Mouse (Mus musculus) neutrophil, adult 5-6 weeks (primary cell): Measurements from ENCODE around the gene Il1rapl2. TPM values are rescaled to one million over a fixed set of nuclear protein-coding genes. Genes with fewer than 3 reads are reported as not detected.

Source experiments
- ATAC-seq: fragments of 151-379, 151-347 bp; 2 replicates; pipeline ENCODE4 v1.8.0; 2017; ENCODE audit warnings: mild to moderate bottlenecking, moderate TSS enrichment; ENCODE audit not compliant: insufficient number of reproducible peaks, poor library complexity, low FRiP score, severe bottlenecking; ENCODE audit errors: extremely low read depth
- total RNA-seq: library from RNA; stranded (forward); fragments of 200-1000 nt; gene quantifications from 2 replicates; pipeline ENCODE4 v1.2.3, GENCODE M21; 2017

Il1rapl2 gene
- not detected in 2 replicates for total RNA-seq

DNA sequence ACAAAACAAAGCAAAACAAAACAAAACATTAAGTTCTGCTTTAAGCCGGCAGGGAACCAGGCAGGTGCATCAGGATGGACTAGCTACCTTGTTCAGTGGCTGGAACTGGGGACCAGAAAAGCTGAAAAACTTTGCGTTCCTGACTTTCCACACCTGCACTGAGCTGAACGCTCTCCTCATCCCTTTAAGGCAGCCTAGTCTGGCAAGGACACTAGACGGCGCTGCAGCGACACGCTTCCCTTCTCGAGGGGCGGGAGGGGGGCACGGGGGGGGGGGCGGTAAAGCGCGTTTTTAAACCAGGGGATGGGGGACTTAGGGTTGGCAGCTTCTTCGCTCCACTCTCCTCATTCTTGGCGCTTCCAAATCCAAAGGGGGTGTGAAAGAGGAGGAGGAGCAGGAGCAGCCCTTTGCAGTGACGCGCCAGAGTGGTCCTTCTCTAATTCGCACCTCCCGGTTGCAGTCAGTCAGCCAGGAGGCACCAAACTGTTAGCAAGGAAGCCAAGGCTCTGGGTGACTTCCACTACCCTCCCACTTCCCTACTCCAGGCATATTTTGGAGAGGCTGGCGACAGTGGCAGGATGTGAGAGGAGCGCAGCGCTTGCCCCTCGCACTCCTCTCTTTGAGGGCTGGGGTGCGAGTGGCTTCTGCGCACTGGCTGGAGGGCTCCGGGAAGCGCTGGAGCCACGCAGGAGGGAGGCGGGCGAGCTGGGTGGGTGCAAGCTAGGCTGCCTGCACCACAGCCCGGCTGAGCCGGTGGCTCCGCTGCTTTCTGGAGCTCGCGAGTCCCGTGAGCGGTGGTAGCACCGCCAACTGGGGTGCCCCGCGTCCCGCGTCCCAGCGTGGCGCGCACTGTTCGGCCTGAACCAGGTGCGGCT lies at the start of gene Il1rapl2:
Gene Il1rapl2, plus strand, starts transcription at position 288 of the 875 bp plus-strand sequence.
- ATAC-seq, result no peak

DNA sequence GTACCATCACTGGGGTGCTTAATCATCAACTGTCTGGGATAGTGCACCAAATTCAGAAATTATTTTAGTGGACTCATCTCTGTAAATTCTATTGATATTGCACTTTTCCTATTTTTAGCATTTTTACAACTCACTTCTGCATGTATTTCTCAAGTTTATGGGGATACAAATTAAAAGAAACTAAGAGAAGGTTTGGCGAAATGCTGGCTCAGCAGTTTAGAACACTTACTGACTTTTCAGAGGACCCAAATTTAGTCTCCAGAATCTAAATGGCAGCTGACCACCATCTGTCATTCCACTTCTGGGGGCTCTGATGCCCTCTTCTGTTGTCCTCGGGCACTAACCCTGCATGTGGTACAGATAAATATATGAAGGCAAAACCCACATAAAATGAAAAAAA lies 22.1 kb upstream of the Il1rapl2 start:
- ATAC-seq, result no peak

DNA sequence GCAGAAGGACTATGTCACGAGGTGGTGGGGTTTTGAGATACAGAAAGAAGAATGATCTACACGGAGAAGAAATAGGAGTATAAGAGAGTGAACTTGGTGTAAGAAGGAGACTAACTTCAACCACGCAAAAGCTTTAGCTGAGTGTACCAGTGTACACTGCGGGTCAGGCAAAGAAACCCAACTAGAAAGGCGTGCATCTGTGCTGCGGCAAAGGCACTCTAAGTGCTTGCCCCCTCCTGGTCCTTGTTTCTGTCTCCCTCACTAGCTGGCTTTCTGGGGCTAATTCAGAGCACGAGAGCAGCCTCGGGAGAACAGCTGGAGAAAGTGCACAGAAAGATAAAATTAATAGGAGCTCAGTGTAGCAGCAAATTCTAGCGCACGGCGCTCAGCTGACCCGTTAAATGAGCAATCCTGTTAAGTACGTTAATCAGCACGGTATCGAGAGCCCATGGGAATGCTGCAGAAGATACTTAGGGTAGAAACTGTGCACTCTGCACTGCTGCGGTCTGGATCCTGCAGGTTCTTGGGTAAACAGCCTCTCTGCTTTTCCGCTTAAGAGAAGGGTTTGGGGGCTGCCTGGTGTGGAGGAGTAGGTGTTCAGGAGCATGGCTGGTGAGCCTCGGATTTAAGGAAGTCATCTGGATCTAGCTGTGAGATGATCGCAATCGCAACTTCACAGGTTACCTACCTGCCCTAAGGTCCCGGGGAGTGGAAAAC lies 778 bp upstream of the Il1rapl2 start:
- no peak for ATAC-seq

DNA sequence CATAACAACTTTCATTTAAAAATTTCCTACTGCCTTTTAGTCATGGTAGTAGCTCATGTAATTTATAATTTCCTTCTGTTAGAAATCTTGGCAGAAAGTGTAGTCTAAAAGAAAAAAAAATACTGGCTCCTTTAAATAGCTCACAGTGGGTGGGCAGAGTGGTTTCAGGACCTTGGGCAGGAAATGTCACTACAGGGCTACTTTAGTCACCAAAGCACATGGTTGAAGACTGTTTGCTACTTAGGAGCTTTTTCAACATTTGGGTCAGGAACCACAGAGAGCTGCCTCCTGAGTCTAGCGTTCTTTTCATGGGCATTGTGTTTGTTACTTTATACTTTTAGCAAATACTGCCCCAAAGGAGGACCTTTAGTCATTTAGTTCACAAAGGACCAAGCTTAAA lies 12.2 kb downstream of the Il1rapl2 start:
- ATAC-seq, result no peak

DNA sequence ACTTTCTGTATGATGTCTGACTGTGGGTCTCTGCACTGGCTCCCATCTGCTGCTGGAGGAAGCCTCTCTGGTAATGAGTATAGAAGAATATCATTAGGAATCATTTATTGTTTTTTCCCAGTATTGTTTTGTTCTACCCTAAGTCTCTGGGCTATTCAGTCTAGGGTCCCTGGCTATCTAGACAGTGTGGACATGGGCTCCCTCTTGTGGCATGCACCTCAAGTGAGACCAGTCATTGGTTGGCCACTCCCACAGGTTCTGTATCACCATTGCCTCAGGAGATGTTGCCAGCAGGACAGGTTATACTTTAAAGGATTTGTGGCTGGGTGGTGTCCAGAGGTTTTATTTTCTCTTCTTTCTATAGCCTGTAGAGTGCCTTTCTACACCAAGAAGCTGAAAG lies 50.3 kb downstream of the Il1rapl2 start:
- ATAC-seq, result no peak

DNA sequence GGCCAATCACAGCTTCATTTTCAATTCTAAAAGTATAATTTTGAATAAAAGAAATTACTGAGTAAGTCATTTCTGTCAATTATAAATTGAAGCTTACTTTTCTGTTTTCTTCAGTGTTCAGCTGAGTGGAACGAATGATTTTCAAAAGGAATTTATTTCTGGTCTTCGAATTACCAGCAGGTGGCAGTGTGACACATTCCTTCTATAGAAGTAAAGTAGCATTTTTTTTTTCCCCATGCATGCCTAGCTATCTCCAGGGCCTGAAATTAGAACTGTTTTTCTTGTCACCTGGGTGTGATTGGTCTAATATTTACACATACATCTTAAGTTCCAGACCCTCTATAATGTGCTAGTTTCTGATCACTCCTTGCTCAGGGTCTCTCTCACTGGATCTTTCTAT lies 96.6 kb downstream of the Il1rapl2 start:
- ATAC-seq, result no peak

DNA sequence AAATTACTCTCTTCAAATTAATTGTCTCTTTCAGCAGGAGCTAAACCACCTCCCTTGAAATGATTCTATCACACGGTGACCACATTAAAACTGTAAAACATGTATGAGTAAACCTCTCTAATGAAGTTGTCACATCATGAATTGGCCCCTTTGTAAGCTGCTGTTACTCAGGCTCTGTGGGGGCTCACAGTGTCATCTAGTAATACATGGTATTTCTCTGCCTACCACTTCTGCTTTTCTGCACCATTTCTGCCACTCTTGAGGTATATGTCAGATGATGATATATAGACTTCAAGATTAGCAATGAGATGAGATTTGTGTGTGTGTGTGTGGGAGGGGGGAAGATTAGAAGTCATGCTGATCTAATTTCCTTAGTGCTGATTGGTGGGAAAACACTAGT lies 117.6 kb downstream of the Il1rapl2 start:
- no peak for ATAC-seq

DNA sequence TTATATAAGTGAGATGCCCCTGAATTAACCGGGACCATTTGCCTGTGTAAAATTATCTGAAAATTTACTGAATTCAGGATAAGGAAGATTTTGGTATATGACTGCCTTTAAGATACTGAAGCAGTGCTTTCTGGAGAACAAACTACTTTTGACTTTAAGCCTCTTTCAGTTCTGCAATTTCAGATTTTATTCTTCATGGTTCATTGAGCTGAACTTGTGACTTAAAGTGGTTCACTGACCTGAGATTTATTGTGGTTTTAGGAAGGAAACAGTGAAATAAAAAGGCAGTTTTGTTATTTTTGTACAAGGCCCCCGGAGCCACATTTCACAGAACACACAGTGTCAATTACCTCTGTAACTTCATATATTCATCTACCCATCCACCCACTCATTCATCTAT lies 129.6 kb downstream of the Il1rapl2 start:
- peak; percentile 51; the same call in 1 of the 2 replicates for ATAC-seq

DNA sequence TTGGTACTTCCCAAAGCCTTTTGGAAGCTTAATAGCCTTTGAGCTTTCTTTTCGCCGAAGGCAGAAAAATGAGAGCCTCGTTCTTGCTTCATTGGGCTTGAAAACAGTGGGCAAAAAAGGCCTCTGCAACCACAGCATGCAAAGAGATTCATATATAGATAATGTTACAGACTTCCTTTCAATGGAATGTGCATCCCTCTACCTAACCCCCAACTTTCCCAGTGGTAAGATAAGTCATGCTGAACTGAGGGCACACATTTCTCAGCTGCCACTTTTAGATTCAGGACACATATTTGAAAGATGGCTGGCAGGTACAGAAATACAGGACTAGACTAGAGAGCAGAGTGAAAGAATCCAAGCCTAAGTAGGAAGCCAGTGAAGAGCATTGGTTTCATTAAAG lies 185.1 kb downstream of the Il1rapl2 start:
- no peak for ATAC-seq

DNA sequence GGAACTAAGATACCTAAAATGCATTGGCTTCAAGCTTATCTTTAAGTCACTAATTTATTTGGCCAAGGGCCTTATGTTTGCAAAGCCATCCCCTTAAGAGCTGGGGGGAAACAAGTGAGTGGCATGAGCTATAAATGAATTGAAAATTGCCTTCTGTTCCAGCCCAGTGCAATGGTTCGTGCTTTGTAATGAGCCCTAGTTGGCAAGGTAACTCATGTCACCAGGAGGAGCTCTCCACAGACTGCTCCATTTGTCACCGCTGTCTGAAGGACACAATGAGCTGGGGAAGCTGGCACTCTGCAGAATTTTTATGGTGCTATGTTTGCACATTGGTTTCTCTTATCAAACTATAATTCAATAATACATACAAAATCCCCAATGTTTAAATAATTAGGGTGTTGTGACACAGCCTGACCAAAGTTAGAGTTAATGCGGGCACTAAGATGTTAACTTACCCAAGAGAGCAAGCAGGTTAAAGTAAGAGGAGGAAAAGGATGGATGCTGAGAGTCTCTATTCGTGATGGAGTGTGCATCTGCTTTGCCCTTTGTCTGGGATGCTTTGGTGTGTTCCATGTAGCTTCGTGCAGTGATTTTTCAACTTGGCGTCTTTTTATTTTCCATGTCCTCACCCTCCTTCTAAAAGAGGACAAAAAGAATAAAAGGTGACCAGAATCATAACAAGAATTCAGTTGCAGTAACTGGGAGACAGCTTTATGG lies 235.2 kb downstream of the Il1rapl2 start:
- no peak for ATAC-seq

DNA sequence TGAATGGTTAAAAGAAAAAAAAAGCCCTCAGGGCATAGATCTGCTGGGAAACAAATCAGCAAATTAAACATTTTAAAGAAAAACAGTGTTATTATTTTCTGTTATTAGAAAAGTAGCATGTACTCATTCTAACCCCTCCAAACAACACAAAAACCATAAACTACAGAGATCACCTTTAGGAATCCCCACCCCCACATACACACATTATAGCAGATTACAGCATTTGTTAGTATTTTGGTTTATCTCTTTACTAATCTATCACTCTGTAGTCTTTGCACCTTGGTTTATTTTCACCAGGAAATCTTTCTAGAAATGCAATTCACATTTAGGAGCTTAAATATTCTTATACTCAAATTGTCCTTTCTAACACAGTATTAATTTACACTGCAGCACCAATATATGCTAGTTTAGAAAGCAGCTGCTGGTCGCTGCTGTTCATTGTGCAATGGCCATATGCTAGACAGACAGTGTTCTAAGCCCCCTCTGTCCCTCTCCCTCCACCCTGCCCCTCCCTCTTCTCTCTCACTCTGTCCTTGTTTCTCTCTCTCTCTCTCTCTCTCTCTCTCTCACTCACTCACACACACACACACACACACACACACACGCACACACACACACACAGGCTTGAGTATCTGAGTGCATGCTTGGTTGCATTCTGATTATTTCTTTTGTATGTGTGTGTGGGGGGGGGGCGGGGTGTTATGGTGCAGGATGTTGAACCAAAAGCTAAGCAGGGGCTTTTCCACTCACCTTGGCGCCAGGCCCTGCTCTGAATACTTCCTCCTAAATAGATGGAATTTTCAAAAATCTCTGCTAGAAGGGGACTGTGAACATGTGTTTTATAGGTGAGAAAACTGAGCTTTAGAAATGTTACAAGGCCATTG lies 236.1 kb downstream of the Il1rapl2 start:
- no peak for ATAC-seq

DNA sequence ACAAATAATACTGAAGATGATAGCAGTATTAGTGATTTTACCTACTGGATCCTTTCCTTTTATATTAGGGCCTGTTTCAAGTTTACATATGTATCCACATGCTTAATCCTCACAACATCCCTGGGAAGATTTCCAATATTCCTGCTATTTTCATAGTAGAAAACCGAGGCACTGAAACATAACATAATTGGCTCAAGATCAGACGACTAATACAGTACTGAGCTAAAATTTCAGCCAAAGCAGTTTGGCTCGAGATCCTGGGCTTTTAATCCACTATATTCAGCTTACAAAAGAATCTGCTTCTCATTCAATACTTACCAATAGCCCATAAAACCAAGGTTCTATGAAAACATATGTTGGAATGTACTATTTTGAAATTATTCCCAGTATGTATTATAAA lies 239.1 kb downstream of the Il1rapl2 start:
- ATAC-seq, result no peak

DNA sequence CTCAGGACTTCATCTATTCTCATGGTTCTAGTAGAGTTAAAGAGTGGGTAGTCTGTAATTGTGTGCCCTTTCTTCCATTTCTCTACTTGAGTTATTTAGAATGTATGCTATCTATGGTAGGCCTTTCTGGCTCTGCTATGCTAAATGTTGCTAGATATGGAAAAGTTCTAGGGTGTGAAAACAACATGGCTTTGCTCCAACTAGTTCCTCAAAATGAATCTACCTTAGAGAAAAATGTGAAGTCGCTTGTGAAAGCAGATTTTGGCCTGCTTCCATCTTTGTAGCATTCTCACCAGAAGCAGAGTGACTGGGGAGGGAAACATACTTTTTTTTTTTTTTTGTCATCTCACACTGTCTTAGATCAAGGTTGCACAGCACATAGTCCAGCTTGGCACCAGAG lies 241.7 kb downstream of the Il1rapl2 start:
- no peak for ATAC-seq

DNA sequence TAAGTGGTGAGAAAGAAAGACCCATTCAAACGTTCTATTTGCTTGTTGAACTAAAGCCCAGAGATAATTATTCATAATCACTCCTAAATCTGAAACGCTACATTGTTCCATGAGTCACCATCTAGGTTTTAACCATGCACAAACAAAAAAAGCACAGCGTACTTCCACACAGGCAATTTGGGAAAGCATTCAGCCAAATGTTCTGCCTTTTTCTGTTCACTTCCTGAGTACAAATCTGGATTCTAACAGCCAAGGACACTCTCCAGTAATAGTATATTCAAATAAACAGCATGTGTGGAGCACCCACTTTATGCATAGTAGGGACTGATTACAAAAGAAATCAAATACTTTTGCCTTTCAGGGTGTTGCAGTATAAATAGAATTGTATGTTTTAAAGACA lies 278.5 kb downstream of the Il1rapl2 start:
- no peak for ATAC-seq

DNA sequence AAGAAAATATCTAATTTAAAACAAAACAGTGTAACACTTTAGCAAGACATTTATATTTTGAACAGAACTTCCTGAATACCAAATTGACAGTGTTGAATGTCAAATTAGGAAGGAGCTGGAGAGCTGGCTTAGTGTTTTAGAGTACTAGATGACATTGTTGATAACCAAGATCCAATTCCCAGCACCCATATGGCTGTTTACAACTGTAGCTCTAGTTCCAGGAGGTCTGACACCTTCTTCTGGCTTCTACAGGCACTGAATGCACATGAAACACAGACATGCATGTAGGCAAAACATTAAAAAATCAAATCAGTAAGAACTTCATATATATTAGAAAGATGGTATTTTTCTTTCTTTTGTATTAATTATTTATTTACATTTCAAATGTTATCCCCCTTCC lies 353.1 kb downstream of the Il1rapl2 start:
- no peak for ATAC-seq

DNA sequence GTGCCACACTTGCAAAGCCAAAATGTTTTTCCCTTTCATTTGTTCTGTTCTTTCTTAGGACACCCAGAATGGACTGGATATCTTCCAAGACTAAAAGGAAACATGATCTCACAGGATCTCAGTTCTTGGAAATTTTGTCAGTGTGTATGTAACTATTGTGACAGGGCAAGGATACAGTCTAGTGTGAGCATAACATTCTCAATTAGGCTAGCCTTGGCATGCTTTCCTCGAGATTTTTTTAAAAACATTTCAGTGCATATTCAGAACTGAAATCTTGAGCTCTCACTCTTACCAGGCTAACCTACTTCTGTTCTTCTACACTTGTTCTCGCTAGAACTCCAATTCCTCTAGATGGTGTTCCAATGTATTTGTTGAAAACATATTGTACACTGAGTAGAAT lies 356.4 kb downstream of the Il1rapl2 start:
- no peak for ATAC-seq

DNA sequence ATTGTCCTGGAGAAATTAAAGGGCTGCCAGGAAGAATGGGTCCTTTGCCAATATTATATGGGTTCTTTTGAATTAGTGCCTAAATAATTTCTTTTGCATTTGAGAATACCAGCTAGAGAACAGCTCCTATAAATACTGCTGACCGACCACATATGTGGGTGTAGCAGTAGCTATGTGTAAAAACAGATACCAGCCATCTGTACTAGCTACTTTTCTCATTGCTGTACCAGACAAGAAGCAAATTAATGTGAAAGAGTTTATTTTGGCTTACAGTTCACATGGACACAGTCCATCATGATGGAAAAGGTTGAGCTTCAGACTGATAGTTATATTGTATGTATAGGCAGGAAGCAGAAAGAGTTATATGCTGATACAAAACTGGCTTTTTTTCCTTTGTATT lies 377.3 kb downstream of the Il1rapl2 start:
- no peak for ATAC-seq

DNA sequence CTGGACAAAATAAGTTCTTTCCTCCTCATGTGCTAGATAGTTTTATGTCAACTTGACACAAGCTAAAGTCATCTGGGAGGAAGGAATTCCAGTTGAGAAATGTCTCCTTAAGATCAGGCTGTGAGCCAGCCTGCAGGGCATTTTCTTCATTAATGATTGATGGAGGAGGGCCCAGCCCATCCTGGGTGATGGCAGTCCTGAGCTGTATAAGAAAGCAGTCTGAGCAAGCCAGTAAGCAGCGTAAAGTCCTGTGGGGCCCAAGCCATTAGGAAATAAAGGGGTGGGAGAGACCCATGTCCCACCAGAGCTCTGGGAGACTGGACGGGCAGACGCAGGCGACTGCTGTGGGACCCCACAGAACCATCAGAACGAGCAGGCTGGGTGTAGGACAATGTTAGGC lies 400.9 kb downstream of the Il1rapl2 start:
- ATAC-seq, result no peak

DNA sequence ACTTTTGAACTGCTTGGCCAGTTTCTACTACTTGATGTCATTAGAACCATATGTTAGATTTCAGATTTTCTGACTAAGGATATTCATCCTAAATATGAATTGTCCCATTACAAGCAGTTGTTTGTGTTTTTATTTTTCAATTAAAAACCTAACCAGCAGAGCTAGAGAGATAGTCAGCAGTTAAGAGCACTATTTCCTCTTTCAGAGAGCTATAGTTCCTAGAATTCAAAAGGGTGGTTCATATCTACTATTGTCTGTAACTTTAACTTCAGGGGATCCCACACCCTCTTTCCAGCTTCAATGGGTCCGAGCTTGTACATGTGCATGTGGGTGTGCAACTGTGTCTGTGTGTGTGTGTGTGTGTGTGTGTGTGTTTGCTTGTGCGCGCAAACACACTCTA lies 472.7 kb downstream of the Il1rapl2 start:
- no peak for ATAC-seq
